Mouse (Mus musculus): ENCODE results near the gene Tcap.

Tcap gene

GRCm38 (mm10) chr11:98355732-98356299 lies 27.8 kb upstream of the Tcap start:
- peak; percentile 92 for DNase-seq (ENCODE audit: low spot score)

- DNase-seq (ENCODE audit: low spot score): no peak
These were observed 26.8 kb upstream of the Tcap start for GRCm38 (mm10) chr11:98356625-98357394.

- DNase-seq (ENCODE audit: low spot score): no peak
These were observed 26.0 kb upstream of the Tcap start for GRCm38 (mm10) chr11:98357396-98358160.

GRCm38 (mm10) chr11:98358161-98359083 lies 25.2 kb upstream of the Tcap start, which contains the start of gene Stard3:
TSS of gene Stard3 (plus strand) at chr11:98358368.
- DNase-seq (ENCODE audit: low spot score): peak; percentile 90

GRCm38 (mm10) chr11:98360866-98361521 lies 22.6 kb upstream of the Tcap start:
- no peak for DNase-seq (ENCODE audit: low spot score)

- DNase-seq (ENCODE audit: low spot score): no peak
These were observed 19.8 kb upstream of the Tcap start for GRCm38 (mm10) chr11:98363817-98364216.

GRCm38 (mm10) chr11:98364410-98364809 lies 19.2 kb upstream of the Tcap start:
- DNase-seq (ENCODE audit: low spot score): no peak

GRCm38 (mm10) chr11:98366290-98366689 lies 17.3 kb upstream of the Tcap start:
- DNase-seq (ENCODE audit: low spot score): no peak

GRCm38 (mm10) chr11:98367171-98367862 lies 16.3 kb upstream of the Tcap start:
- no peak for DNase-seq (ENCODE audit: low spot score)

GRCm38 (mm10) chr11:98367863-98368186 lies 15.8 kb upstream of the Tcap start:
- no peak for DNase-seq (ENCODE audit: low spot score)

- DNase-seq (ENCODE audit: low spot score): no peak
These were observed 14.3 kb upstream of the Tcap start for GRCm38 (mm10) chr11:98369337-98369736.

GRCm38 (mm10) chr11:98370588-98370987 lies 13.0 kb upstream of the Tcap start:
- DNase-seq (ENCODE audit: low spot score): no peak

GRCm38 (mm10) chr11:98371556-98372240 lies 11.9 kb upstream of the Tcap start:
- DNase-seq (ENCODE audit: low spot score): peak; percentile 55

- peak; percentile 87 for DNase-seq (ENCODE audit: low spot score)
These were observed 11.2 kb upstream of the Tcap start for GRCm38 (mm10) chr11:98372406-98372805.

GRCm38 (mm10) chr11:98373244-98373643 lies 10.4 kb upstream of the Tcap start:
- DNase-seq (ENCODE audit: low spot score): no peak

- DNase-seq (ENCODE audit: low spot score): no peak
These were observed 9.3 kb upstream of the Tcap start for GRCm38 (mm10) chr11:98374266-98374665.

- no peak for DNase-seq (ENCODE audit: low spot score)
These were observed 6.9 kb upstream of the Tcap start for GRCm38 (mm10) chr11:98376756-98377155.

GRCm38 (mm10) chr11:98377787-98378186 lies 5.8 kb upstream of the Tcap start:
- no peak for DNase-seq (ENCODE audit: low spot score)

GRCm38 (mm10) chr11:98379379-98379778 lies 4.2 kb upstream of the Tcap start:
- no peak for DNase-seq (ENCODE audit: low spot score)

GRCm38 (mm10) chr11:98380106-98380505 lies 3.5 kb upstream of the Tcap start:
- no peak for DNase-seq (ENCODE audit: low spot score)
